Mouse (Mus musculus): Measurements from ENCODE around the gene Smpd1.

DNA sequence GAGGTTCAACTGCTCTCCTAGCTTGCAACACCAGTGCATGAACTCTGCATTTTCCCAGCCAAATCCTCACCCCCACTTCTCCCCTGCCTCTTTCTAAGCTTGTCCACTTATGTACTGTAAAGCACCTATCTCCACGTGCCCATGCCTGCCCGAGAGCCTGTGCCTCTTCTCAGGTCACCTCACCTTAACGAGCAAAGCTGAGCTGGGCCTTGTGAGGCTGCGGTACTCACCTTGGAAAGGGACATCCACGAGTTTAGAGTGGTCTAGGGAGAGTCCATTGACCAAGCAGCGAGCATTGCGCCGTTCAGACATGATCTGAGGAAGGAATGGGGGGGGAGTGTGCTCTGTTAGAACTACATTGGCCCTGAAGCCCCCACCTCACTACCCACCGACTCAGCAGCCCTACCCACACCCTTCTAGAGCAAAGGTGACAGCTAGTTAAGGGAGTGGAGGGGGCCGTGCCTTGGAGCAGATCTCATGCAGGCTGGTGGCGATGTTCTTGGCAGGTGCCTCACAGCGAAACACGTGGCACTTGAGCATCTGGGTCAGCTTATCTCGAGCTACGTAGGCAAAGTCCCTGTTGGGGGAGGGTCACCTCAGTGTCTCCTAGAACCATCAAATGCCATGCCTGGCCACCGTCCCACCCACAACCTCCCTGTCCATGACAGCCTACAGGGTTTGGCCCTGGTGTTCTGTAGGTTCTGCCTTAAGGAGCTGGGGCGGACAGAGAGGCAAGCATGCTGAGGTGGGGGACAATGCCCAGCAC, 11.1 kb downstream of the Smpd1 start:
- no peak for TF ChIP-seq GATA1 (IDR thresholded peaks at IDR 0.05; ENCODE audit: borderline replicate concordance, low read length)
- TF ChIP-seq CTCF (IDR thresholded peaks at IDR 0.05; ENCODE audit: low read depth, low read length), result no peak
- TF ChIP-seq POLR2AphosphoS5 (IDR thresholded peaks at IDR 0.05; ENCODE audit: insufficient replicate concordance, low read depth, low read length), result no peak
- TF ChIP-seq TAL1 (conservative IDR thresholded peaks at IDR 0.05; ENCODE audit: low read depth, low read length), result no peak
